Mouse (Mus musculus) kidney, postnatal 25 days (tissue): Measurements from ENCODE around the gene Ano8.

Experiments
- DNase-seq, 2 experiments: peaks; one replicate each; pipeline ENCODE4 v3.0.0; 2021; ENCODE audit warnings: mixed read lengths in 2 of 2

Gene Ano8

GRCm38 (mm10) chr8:71498816-71499690 is 13.3 kb upstream of the Ano8 start:
- peak; percentile 86 to 87 for DNase-seq

GRCm38 (mm10) chr8:71497881-71498501 is 12.2 kb upstream of the Ano8 start:
- peak; percentile 72 to 87 for DNase-seq

- DNase-seq: no peak
Measured at GRCm38 (mm10) chr8:71497077-71497645, 11.4 kb upstream of the Ano8 start.

- peak; percentile 96 to 97 for DNase-seq
Measured at GRCm38 (mm10) chr8:71496481-71496880, 10.7 kb upstream of the Ano8 start.

- peak; percentile 58 to 63 for DNase-seq
Measured at GRCm38 (mm10) chr8:71495811-71496210, 10.0 kb upstream of the Ano8 start.

GRCm38 (mm10) chr8:71495039-71495438 is 9.3 kb upstream of the Ano8 start:
- peak; percentile 89 to 94 for DNase-seq

- DNase-seq: peak; percentile 85 to 92
Measured at GRCm38 (mm10) chr8:71488454-71488853, 2.7 kb upstream of the Ano8 start.

- peak; percentile 89 to 94 for DNase-seq
Measured at GRCm38 (mm10) chr8:71487691-71488445, 2.1 kb upstream of the Ano8 start, which contains the start of gene Gtpbp3. Gene Gtpbp3 (plus strand): TSS chr8:71488103.

GRCm38 (mm10) chr8:71486136-71486529 is 370 bp upstream of the Ano8 start:
- no peak for DNase-seq

GRCm38 (mm10) chr8:71484736-71485135 is 1.0 kb downstream of the Ano8 start:
- DNase-seq: no peak

- peak; percentile 65 to 79 for DNase-seq
Measured at GRCm38 (mm10) chr8:71483932-71484331, 1.8 kb downstream of the Ano8 start.

- DNase-seq: no peak
Measured at GRCm38 (mm10) chr8:71478943-71479342, 6.8 kb downstream of the Ano8 start.

- DNase-seq: no peak
Measured at GRCm38 (mm10) chr8:71477196-71477845, 8.4 kb downstream of the Ano8 start.

- DNase-seq: peak; percentile 78 to 93
Measured at GRCm38 (mm10) chr8:71476099-71476940, 9.4 kb downstream of the Ano8 start.

GRCm38 (mm10) chr8:71475702-71476075 is 10.1 kb downstream of the Ano8 start:
- DNase-seq: no peak

- DNase-seq: peak in 1 of 2 experiments; percentile 43
Measured at GRCm38 (mm10) chr8:71474785-71475701, 10.7 kb downstream of the Ano8 start.

GRCm38 (mm10) chr8:71474344-71474743 is 11.4 kb downstream of the Ano8 start:
- DNase-seq: peak in 1 of 2 experiments; percentile 30

GRCm38 (mm10) chr8:71472601-71473386 is 13.0 kb downstream of the Ano8 start:
- no peak for DNase-seq

- no peak for DNase-seq
Measured at GRCm38 (mm10) chr8:71471861-71472260, 13.9 kb downstream of the Ano8 start.

GRCm38 (mm10) chr8:71470913-71471255 is 14.9 kb downstream of the Ano8 start:
- DNase-seq: no peak
